Mouse (Mus musculus) bone marrow, adult 2 months (tissue): Measurements from ENCODE around the gene Ntn1.

Experiments used
- CTCF ChIP-seq: fragments of 200-500 bp; IDR thresholded peaks from 2 replicates; pipeline ENCODE4 v1.5.1; 2011; ENCODE audit warnings: low read length, control low read depth; ENCODE audit not compliant: control insufficient read depth, insufficient read depth
- POLR2A ChIP-seq: fragments of 200-500 bp; IDR thresholded peaks from 2 replicates; pipeline ENCODE4 v1.6.1; 2011; ENCODE audit warnings: low read depth, mild to moderate bottlenecking, control low read depth, low read length, borderline replicate concordance; ENCODE audit not compliant: control insufficient read depth

DNA sequence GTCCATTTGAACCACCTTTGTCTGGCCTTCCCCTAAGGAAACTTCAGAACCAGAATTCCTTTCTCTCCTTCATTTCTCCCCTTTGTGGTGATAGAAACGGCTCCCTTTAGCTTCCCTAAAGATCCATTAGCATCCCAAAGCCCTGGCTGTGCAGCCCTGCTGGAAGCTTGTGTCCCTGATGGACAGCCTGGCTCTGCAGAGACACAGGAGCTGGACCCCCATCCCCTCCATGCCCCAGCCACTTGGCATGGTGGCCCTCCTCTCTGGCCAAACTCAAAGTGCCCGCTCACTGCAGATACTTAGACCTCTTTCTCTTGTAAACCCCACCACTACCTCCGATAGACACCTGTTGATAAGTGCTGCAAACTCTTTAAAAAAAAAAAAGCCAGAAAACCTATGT is 45.8 kb downstream of the Ntn1 start:
- no peak for TF ChIP-seq CTCF
- no peak for TF ChIP-seq POLR2A
